Mouse (Mus musculus): ENCODE data around the gene Rnaseh2b.

Rnaseh2b gene

DNA sequence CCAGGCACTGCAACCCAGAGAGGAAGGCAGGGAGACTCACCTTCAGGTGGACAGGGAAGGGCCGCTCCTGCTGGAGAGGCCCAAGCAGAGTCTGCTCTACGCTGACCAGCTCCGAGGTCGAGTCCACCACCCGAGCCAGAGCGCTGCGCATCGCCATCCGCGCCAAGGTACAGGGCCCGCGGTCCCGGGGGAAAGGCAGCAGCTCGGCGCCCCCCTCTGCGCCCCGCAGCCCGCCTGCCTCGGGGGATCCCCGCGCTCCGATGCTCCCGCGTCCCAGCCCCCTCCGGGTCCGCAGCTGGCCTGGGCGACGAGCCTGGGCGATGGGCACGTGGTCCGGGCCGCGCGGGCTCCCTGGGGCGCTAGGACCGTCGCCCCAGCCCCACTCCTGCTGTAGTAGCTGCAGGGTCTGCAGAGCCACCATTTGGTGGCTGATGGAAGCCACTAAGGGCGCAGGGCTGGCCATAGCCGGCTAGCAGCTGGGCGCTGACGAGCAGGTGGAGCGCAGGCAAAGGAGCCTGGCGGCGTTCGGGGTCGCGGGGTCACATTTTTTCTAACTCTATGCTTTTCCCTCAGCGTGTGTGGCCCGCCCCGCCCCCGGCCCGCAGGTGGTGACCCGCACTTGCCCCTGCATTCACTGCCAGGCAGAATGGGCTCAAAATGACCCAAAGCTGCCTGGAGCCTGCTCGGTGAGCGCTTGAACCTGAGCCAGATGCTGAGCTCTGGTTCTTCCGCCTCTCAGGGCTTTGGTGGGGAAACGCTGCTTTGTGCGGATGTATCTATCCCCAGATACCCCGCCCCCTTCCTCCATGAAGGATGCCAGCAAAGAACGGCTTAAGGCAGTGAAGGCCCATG lies at the start of gene Rnaseh2b, which contains the start of gene Dleu7:
Gene Rnaseh2b, plus strand, starts transcription at position 102 of the 852 bp plus-strand sequence.
Gene Dleu7, minus strand, starts transcription at position 560 of the 852 bp plus-strand sequence.
- in situ Hi-C loops (cut with MboI, MseI): no loop called here

DNA sequence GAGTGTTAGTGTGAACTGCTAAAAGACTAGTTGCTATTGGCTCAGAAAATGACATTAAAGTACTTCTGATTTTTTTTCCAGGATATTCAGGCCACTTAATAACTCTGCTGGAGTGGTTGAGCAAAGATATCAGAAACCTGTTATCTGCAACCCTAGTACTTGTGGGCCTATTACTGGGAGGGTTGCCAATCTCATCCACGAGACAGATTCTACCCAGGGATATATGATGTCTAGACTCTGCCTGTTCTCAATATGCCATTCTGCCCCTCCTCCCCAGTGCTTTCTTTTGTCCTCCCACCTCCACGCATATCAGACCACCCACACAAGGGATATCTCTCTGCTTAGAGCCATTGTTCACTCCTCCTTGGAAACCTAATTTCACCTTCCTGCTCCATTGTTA lies 48.9 kb upstream of the Rnaseh2b start:
- in situ Hi-C loops (cut with MboI, MseI): no loop called here

DNA sequence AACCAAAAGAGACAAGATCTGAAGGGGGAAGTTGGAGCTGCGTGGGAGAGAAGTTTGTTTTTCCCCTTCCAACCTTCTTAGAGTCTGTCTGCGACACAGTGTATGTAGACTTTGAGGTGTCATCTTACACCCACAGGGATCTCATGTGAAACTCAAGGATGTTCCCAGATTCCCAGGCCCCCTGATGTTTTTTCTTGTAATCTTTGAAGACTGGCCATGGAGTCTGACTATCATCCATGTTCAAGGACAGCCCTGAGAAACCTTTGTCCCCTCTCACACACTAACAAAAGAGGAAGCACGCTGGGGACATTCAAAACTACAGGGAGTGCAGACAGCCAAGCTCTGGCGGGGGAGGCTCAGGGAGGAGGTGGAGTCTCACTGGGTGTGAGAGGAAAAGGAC lies 46.8 kb upstream of the Rnaseh2b start:
- in situ Hi-C loops (cut with MboI, MseI): no loop called here

DNA sequence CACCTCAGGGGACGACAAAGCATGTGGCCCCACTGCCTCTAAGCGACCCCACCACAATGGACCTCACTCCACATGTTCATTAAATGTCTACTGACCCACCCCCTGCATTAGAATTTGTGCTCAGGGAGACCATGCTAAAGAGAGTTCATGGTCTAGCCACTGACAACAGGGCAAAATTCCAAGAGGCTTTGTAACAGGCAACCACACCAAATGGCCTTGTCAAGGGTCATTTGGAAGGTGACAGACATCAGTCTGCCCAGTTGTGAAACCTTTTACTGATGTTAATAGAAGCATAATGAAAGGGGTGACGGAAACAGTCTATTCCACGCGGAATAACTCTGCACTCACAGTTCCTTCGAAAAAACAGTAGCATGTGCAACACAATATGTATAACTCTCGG lies 44.0 kb upstream of the Rnaseh2b start:
- in situ Hi-C loops (cut with MboI, MseI): no loop called here

DNA sequence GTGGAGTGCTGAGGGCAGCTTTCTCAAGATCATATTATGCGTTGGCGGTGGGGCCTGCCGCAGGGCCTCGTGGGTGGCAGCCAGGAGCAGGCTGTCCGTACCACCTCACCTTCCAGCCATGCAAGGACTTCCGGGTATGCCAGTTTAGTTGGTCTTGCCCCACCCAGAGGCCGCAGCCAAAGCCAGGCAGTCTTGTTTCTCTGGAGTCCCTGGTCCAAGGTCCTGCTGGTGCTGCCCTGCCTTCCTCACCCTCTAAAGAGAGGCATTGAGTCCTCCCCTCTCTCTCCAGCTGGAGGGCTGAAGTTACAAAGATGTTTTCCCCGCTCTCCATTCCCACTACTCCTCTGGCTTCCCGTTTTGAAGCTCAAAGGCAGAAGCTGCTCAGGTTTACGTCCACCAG lies 43.6 kb upstream of the Rnaseh2b start:
- in situ Hi-C loops (cut with MboI, MseI): no loop called here

DNA sequence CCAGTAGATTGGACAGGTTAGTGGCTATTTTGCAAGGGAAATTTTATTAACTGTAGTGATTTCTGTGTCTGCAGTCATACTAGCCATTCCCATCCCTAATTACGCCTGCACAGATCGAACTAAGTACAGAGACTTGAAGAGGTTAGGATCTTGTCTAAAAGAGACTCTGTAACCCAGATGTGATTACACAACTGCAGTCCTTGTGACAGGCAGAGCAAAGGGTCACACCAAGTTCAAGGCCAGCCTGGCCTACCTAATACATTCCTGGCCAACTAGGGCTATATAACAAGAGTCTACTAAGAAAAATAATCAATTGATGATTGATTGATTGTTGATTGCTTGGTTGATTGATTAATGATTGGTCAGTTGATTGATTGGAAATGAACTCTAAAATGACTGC lies 43.1 kb upstream of the Rnaseh2b start:
- in situ Hi-C loops (cut with MboI, MseI): no loop called here

DNA sequence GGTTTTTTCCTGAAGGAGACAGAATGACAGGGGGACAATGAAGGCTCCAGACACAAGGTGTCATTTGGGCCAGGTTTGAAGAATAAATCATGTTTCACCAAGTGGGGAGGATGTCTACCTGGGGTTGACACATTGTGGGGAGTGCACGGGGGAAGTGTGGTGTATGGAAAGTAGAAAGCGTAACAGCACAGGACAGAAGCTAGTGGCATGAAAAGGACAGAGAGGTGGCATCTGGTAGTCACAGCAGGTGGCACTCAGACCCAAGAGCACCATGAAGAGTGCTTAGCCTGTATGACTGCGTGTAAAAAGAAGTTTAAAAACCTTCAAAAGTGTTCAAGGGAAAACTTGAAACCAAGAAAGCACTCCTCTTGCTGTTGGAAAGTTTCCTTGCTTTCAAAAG lies 42.3 kb upstream of the Rnaseh2b start:
- in situ Hi-C loops (cut with MboI, MseI): loop anchor here (5.0 to 10.0 kb wide), 2 partner anchors 205 to 678 kb away; no protein-coding TSS in a partner anchor

DNA sequence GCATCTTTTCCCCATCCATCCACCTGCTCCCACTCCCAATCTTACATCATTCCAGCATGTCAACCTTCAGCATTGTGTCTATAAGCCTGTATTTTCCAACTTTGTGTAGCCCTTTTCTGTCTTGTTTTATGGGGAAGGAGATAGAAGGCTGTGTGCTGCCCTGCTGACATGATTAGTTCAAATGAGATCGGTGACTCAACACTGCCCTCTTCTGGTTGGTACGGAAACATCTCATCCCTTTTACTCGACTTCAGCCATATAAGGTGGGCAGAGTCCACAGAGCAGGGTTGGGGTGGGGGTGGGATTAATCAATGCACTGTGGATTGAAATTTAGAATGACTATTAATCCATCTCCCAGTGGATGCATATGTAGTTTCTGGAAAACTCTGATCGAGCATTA lies 40.4 kb upstream of the Rnaseh2b start:
- in situ Hi-C loops (cut with MboI, MseI): loop anchor here (5.0 to 10.0 kb wide), 2 partner anchors 207 to 680 kb away; no protein-coding TSS in a partner anchor

DNA sequence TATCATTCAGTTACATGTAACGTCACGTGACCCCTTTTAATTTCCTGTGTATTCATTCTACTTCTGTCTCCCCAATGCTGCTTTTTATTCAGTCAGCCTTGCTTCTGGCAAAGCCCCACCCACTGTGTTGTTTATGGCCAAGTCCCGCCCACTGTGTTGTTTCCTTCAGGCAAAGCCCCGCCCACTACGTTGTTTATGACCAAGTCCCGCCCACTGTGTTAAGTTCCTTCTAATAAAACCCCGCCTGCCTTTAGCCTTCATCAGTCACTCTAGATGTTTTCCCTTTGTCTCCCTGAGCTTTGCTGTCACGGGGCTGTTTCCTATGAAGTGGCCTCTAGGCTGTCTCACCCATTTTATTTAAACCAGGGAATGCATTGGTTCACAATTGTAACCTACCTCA lies 38.0 kb upstream of the Rnaseh2b start:
- in situ Hi-C loops (cut with MboI, MseI): loop anchor here (5.0 to 10.0 kb wide), 2 partner anchors 210 to 682 kb away; no protein-coding TSS in a partner anchor

DNA sequence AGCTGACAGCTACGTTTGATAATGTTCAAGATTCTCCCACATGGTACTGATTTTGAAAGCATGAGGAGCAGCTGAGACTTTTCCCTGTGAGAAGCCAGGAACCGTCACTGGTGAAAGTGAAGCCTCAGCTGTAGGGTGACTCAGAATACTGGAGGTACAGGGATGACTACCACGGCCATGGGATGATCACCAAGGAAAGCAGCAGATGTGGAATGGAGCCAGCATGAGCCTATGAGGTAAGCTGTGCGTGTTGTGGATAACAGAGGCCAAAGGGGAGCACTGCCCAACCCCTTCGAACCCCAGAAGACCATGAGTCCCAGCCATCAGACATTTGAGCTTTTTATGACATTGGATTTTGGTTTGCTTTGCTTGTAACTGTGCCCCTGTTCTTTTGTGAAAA lies 36.3 kb upstream of the Rnaseh2b start:
- in situ Hi-C loops (cut with MboI, MseI): loop anchor here (5.0 to 10.0 kb wide), 2 partner anchors 201 to 211 kb away; partner anchors contain the start of gene Gucy1b2

DNA sequence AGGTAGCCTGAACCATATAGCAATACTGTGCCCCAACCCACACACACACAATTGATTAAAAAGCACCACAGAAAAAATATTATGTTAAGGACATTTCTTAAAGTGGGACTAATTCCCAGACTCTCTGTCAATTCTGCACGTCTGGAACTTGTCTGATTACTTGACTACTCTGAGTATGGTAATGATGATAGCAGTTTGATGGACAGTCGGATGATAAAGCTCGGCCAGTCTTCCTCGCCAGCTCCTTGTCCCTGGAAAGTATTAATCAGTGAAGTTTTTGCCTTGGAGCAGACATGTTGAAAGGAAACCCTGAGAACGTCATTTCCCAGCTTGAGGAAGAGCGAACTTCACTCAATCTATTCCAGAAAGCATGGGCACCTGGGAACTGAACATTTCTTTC lies 34.3 kb upstream of the Rnaseh2b start:
- in situ Hi-C loops (cut with MboI, MseI): loop anchor here (5.0 to 10.0 kb wide), 2 partner anchors 199 to 213 kb away; partner anchors contain the start of gene Gucy1b2

DNA sequence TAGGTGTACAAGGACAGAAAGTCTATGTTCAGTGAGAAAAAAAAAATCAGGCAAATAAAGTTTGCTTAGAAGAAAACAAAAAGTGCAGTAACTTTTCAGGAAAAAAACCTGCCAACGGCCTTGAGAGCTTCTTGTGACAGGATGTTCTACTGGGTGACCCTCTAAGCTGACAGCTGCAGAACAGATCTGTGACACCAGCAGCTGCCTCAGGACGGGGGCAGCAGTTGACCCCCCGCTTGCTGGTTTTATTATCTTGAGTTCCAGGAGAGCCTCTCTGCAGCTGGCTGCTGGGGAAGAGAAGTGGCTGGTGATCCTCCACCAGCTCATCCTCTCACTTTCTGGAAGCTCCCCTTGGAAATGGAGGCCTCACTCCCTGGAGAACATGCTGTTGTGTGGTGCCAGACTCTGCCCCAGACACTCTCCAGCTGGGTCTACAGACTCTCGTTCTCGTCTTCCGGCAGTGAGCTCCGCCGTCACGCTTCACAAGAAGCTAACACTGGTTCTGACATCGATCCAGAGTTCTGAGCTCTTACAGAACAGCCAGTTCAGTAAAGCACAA lies 33.3 kb upstream of the Rnaseh2b start:
- in situ Hi-C loops (cut with MboI, MseI): loop anchor here (5.0 to 10.0 kb wide), 2 partner anchors 198 to 214 kb away; partner anchors contain the start of gene Gucy1b2

DNA sequence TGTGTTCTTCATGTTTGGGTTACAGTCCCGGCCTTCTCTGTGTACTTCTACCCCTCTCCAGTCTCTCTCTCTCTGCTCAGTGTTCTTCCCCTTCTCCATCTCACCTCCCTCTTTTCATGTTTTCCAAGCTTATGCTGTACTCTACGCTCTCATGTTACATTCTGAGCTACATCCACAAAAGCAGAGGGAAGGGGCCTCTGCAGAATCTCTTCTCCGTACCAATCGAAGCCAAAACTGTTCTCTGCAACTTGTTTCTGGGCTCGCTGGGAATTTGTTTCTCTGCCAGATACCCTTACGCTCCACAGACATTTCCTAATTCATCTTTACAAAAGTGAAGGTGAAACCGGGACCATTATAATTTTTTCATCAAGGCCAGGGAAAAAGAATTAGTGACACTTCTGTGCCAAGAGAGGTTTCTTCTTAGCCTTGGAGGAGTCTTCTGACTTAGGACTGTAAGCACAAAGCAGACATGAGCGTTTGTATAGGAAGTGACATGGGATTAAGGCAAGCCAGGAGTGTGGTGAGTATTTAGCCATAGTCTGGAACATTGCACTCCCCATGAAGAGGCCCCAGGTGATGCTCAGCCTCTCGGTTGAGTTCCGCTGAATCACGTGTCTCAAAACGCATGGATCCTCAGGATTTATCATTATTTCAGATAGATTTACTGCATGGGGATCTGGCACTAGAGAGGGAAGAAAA lies 21.5 kb upstream of the Rnaseh2b start:
- in situ Hi-C loops (cut with MboI, MseI): no loop called here

DNA sequence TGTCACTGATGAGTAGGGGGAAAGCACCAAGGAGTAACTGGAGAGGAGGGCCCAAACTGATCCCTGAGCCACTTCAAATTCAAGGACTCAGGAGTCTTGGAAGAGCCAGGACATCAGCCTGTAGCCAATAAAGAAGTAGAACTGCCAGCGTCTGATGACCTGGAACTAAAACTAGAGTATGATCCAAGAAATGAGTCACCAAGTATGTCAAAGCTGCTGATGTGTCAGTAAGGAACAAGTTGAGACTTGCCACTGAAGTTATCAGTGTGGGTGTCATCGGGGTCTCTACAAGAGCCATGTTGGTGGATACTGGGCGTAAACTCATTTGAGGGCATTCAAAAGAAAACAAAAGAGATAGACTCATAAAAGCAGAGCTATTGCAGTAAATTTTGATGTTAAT lies 18.8 kb upstream of the Rnaseh2b start:
- in situ Hi-C loops (cut with MboI, MseI): no loop called here

DNA sequence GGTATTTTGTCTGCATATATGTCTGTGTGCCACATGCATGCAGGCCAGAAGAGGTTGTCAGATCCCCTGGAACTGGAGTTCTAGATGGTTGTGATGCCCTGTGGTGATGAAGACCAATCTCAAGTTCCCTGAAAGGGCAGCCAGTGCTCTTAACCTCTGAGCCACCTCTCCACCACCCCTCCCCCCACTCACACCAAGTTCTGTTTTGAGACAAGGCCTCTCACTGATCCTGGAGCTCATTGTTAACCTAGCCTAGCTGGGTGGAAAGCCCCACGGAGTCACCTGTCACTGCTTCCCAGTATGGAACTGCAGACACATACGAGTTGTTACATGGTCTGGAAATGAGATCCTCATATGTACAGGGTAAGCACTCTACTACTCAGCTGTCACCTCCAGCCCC lies 9.4 kb upstream of the Rnaseh2b start:
- in situ Hi-C loops (cut with MboI, MseI): no loop called here

DNA sequence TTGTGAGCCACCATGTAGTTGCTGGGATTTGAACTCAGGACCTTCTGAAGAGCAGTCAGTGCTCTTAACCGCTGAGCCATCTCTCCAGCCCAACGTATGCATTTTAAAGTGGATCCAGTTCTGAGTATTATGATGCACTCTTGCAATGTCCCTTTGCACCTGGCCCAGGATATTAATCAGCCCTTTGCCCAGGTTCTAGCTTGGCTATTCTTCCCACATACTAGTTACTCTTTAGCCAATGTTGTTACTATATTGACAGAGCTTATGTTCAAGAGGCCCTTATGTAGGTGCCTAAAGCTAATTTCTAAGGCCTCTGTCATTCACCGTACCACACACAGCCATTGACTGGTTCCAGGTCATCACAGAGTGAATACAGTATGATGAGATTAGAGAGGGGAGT lies 3.7 kb upstream of the Rnaseh2b start:
- in situ Hi-C loops (cut with MboI, MseI): no loop called here

DNA sequence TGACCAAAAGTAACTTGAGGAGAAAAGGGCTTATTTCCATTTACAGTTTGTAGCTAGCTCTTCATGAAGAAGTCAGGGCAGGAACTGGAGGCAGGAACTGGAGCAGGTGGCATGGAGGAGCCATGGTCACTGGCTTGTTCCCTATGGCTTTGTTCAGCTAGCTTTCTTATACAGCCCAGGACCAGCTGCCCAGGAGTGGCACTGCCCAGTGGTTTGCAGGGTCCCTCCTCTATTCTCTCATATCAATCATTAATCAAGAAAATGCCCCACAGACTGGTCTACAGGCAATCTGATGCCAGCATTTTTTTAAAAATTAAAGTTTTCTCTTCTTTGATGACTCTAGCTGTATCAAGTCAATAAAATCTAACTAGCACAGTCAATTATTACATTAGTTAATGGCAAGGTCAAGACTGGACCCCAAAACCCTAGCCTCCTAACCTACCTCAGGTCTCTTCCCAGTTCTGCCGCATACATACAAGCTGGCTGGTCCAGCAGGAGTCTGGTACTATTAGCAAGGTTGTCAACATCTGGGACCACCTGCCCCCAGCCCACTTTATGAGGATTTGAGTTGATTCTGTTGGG lies 892 bp upstream of the Rnaseh2b start:
- in situ Hi-C loops (cut with MboI, MseI): no loop called here

DNA sequence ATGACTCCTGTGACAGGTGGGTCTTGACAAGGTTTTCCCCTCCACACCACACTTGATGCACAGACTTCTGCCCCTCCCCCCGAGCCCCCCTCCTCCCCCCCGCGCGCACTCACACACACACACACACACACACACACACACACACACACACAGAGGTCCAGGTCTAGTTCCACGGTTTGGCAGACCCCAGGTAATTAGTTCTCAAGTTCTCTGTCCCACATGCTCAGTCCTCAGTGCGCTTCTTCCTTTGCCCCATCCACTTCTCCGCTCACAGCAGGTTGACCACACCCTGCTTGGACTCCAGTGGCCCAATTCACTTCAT lies 262 bp upstream of the Rnaseh2b start:
- in situ Hi-C loops (cut with MboI, MseI): no loop called here

DNA sequence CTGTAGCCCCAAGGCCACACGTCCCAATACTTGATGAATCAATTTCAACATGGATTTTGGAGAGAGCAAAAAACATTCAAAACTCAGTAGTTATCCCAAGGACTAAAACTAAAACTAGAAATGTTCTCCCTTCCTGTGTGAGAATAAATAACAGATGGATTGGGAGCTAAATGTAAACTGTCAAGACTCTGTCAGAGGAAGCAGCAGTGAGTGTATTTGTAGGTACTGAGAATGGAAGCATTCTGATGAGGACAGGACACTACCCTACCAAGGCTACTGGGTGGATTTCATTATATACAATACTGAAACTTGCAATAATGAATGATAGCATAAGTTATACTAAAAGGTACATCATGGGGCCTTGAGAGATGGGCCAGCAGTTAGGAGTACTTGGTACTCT lies 6.4 kb downstream of the Rnaseh2b start:
- in situ Hi-C loops (cut with MboI, MseI): no loop called here

DNA sequence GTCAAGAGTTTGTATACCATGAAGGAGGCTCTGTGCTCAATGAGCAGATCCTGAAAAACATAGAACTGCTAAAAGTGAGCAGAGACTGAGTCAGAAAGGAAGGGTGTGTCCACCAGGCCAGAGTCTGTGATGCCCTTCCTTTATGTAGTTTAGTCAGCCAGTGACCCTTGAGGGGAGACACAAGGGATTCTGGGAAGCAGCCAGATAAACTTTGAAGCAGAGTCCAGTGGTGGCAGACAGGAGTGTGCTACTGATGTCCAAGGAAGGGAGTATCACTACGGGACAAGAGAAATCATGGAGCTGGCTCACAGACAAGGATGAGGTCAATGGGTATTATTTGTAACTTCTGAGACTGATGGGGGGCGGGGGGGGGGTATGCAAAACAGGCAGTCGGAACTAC lies 7.6 kb downstream of the Rnaseh2b start:
- in situ Hi-C loops (cut with MboI, MseI): no loop called here

DNA sequence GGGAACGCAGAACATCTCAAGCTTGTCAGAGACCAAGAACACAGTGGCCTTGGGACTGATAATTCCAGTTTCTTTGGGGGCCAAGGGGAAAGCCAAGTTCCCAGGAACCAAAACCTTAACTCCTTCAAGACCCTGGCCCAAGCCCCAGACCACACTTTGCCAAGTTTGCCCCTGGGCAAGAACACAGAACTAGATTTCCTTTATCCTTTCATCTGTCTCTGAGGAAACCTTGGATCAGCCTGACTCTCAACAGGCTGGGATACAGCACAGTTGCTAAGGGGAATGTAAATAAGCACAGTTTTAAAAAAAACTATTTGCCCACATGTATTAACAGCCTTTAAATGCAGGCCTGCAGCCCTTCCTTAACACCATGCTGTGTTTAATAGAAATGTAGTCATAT lies 15.2 kb downstream of the Rnaseh2b start:
- in situ Hi-C loops (cut with MboI, MseI): no loop called here

DNA sequence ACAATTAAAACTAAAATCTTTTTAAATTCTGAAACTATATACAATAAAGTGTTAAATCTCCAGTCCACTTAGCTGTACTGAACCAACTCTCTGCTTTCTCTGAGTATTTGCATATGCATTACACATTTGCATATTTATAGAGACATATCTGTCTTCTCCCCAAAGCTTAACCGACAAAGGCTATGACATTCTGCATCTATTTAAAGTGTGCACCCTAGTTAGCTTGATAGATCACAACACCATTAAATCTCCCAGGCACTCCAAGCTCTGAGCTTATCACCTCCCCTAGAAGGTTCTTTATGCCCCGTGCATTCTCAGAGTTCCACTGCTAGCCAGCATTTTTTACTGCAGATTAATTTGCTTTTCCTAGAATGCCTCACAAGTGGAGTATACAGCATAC lies 16.6 kb downstream of the Rnaseh2b start:
- in situ Hi-C loops (cut with MboI, MseI): no loop called here
